Mouse (Mus musculus) neutrophil, adult 5-6 weeks (primary cell): ENCODE measurements at regions not wholly inside any gene's neighbourhood (a gene's known extent, or its start where the extent isn't known, plus 50 kb on each side); places are given as distances from the start of the nearest gene placed in this dataset.

Experiments
- ATAC-seq: fragments of 151-379, 151-347 bp; 2 replicates; pipeline ENCODE4 v1.8.0; 2017; ENCODE audit warnings: mild to moderate bottlenecking, moderate TSS enrichment; ENCODE audit not compliant: insufficient number of reproducible peaks, poor library complexity, low FRiP score, severe bottlenecking; ENCODE audit errors: extremely low read depth

DNA sequence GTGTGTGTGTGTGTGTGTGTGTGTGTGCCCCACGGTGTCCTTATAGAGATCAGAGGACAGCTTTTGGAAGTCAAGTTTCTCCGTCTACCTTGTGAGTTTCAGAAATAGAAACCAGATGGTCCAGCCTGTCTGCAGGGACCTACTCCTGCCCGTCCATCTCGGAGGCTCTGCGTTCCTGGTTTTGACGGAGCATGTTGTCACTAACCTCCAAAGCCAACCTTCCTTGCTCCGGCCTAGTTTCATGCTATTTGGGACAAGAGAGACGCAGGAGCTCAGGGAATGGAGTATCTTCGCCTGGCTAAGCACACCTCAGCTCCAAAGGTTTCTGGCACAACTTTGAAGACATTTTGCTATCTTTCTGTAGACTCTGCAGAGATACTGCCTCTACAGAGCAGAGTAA is 54.2 kb upstream of the Chd2 start:
- ATAC-seq: no peak

- peak; percentile 97 for ATAC-seq
Observed at GRCm38 (mm10) chr7:73595140-73595825, 53.7 kb upstream of the Chd2 start.

- no peak for ATAC-seq
Observed at GRCm38 (mm10) chr7:73594492-73595139, 53.0 kb upstream of the Chd2 start.

GRCm38 (mm10) chr7:73593645-73594385 is 52.2 kb upstream of the Chd2 start:
- ATAC-seq: no peak

DNA sequence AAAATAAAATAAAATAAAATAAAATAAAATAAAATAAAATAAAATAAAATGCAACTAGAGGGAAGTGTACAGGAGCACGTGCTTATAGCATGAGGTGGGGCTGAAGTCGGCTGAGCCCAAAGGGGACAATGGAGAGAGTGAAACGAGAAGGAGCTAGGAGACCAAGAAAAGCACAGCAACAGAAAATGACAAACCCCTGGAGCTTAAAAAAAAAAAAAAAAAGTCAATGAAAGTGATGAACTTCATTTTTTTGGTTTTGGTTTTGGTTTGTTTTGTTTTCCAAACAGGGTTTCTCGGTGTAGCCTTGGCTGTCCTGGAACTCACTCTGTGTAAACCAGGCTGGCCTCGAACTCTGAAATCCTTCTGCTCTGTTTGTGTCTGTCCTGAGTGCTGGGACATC is 51.2 kb upstream of the Chd2 start:
- ATAC-seq: no peak
